Mouse (Mus musculus): ENCODE measurements at regions not wholly inside any gene's neighbourhood (a gene's known extent, or its start where the extent isn't known, plus 50 kb on each side); places are given as distances from the start of the nearest gene placed in this dataset.

DNA sequence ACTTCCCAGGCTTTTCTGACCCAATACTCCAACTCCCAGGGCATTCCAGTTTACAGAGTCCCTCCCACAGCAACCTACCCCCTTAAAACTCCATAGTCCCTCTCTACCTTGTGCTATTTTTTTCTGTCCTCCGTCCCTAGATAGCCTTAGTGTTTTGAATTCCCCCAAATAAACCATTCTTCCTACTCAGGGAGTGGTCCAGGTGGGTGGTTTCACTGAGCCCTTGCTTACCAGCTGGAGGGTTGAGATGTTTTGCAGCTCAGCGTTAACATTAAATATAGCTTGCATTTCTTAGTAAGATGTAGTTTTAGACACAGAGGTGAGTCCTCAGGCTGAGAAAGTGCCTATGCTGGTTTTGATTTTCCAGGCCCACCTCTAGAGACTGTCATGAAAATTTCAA is 313.0 kb downstream of the Bmper start:
- TF ChIP-seq CTCF (IDR thresholded peaks at IDR 0.05) = no peak
- TF ChIP-seq EP300 (IDR thresholded peaks at IDR 0.05; ENCODE audit: insufficient read depth, low read depth, low read length) = no peak

Measured in heart, adult 2 months (tissue).